Mouse (Mus musculus) C2C12 (cell line): ENCODE data around the gene Chpf. TPM values are rescaled to one million over a fixed set of nuclear protein-coding genes. Genes with fewer than 3 reads are reported as not detected.

Source experiments
- H3K27me3 ChIP-seq: one replicate; pipeline ENCODE4 v1.6.1; 2011; ENCODE audit not compliant: control insufficient read depth, insufficient read depth, insufficient read length
- H3K36me3 ChIP-seq: one replicate; pipeline ENCODE4 v1.6.1; 2011; ENCODE audit not compliant: control insufficient read depth, insufficient read depth
- H3K4me3 ChIP-seq: one replicate; pipeline ENCODE4 v1.5.1; 2011; ENCODE audit warnings: mild to moderate bottlenecking, control low read depth; ENCODE audit not compliant: poor library complexity, insufficient read depth, severe bottlenecking
- H3K79me2 ChIP-seq: one replicate; pipeline ENCODE4 v1.6.1; 2011; ENCODE audit not compliant: control insufficient read depth, insufficient read depth
- H3K79me3 ChIP-seq: one replicate; pipeline ENCODE4 v1.6.1; 2011; ENCODE audit warnings: low read depth, control low read depth
- H3ac ChIP-seq: one replicate; pipeline ENCODE3; 2011; ENCODE audit warnings: low read depth; ENCODE audit not compliant: control insufficient read depth, insufficient read length
- CEBPB ChIP-seq: IDR thresholded peaks from one replicate; pipeline ENCODE4 v1.6.1; 2011; ENCODE audit warnings: low read depth, mild to moderate bottlenecking, control low read depth, moderate library complexity
- CTCF ChIP-seq: IDR thresholded peaks from one replicate; pipeline ENCODE4 v1.5.1; 2011; ENCODE audit not compliant: control insufficient read depth, insufficient read depth, insufficient read length
- FOSL1 ChIP-seq: IDR thresholded peaks from one replicate; pipeline ENCODE4 v1.8.0; 2011; ENCODE audit warnings: mild to moderate bottlenecking, low read length; ENCODE audit not compliant: poor library complexity, insufficient read depth, severe bottlenecking
- MAX ChIP-seq: IDR thresholded peaks from one replicate; pipeline ENCODE4 v1.6.1; 2011; ENCODE audit warnings: mild to moderate bottlenecking, control low read depth
- MYOD1 ChIP-seq: IDR thresholded peaks from one replicate; pipeline ENCODE4 v1.6.1; 2011; ENCODE audit warnings: low read depth; ENCODE audit not compliant: control insufficient read depth, insufficient read length
- MYOG ChIP-seq: IDR thresholded peaks from one replicate; pipeline ENCODE4 v1.6.1; 2011; ENCODE audit not compliant: control insufficient read depth, insufficient read length; ENCODE audit errors: extremely low read depth
- USF1 ChIP-seq: IDR thresholded peaks from one replicate; pipeline ENCODE4 v1.6.1; 2011; ENCODE audit warnings: low read depth, mild to moderate bottlenecking, control low read depth, moderate library complexity
- polyA plus RNA-seq: library from polyadenylated mRNA; unstranded; fragments of >200 nt; fragmentation: generic; extraction: Trizol; gene quantifications from one replicate; pipeline ENCODE4 v1.2.1, GENCODE M21; 2012; ENCODE audit warnings: missing spikeins

Gene Chpf
- polyA plus RNA-seq, 1 experiment = 49.3 TPM

- no peaks in the 10 kb centered on the region for H3K27me3 ChIP-seq
- peak overlapping the region; percentile 60 for H3ac ChIP-seq
- no peaks in the 10 kb centered on the region for H3K36me3 ChIP-seq
- H3K79me2 ChIP-seq = no peaks in the 10 kb centered on the region
- no peaks in the 10 kb centered on the region for H3K79me3 ChIP-seq
- TF ChIP-seq MAX = peak; percentile 28
- TF ChIP-seq FOSL1 = no peak
- TF ChIP-seq CTCF = peak; percentile 10
- H3K4me3 ChIP-seq = peak overlapping the region; percentile 29
These were observed 8.5 kb upstream of the Chpf start for GRCm38 (mm10) chr1:75487405-75488161.

GRCm38 (mm10) chr1:75487040-75487404 lies 7.9 kb upstream of the Chpf start:
- Histone ChIP-seq H3K79me3 (no peaks in the 10 kb centered on the region), H3K27me3 (no peaks in the 10 kb centered on the region), H3K79me2 (no peaks in the 10 kb centered on the region), H3K36me3 (no peaks in the 10 kb centered on the region), H3ac (peak overlapping the region; percentile 25), H3K4me3 (no peak overlapping the region)
- TF ChIP-seq MAX (no peak), MYOD1 (no peak), USF1 (no peak), CTCF (no peak), CEBPB (no peak), MYOG (no peak), FOSL1 (no peak)

DNA sequence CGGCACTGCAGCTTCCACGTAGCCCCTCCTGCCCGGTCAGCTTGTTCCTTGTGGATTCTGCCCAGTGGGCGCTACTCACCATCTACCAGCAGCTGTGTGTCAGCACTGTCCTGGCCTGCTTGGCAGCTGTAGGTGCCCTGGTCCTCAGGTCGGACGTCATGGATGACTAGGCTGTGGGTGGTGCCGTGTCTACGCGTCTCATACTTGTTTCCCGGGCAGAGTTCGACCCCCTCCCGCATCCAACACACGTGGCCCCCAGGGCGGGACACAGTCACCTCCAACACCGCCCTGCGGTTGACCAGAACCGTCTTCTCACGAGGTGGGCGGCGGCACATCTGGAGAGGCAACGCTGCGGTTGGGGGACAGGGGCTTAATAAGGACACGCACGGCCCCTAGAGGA lies 7.5 kb upstream of the Chpf start:
- Histone ChIP-seq H3K4me3 (no peak overlapping the region), H3K79me2 (no peaks in the 10 kb centered on the region), H3K79me3 (no peaks in the 10 kb centered on the region), H3K36me3 (no peaks in the 10 kb centered on the region), H3K27me3 (no peaks in the 10 kb centered on the region), H3ac (no peak overlapping the region)
- TF ChIP-seq CTCF (no peak), MAX (no peak), CEBPB (no peak), USF1 (no peak), FOSL1 (no peak), MYOD1 (no peak), MYOG (no peak)

DNA sequence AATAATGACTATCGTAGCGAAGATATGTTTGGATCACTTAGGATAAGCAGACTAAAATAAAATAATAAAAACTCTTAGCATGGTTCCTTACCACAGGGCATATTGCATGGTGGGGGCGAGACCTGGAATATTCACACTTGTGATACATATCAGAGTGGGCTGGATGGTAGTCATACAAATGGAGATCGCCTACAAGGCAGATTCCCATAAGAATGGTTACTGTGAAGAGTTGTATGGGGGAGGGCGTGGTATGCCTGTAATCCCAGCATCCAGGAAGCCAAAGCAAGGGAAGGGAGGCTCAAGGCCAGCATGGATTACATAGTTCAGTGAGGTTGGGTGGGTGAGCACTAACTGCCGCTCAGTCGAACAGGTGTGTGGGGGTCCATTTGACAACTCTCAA lies 1.6 kb upstream of the Chpf start:
- TF ChIP-seq MYOD1 (no peak), CTCF (no peak), CEBPB (no peak), MAX (no peak), MYOG (no peak), USF1 (no peak), FOSL1 (no peak)
- Histone ChIP-seq H3K36me3 (peaks cover 9% of the 10 kb centered on the region), H3K4me3 (no peak overlapping the region), H3K27me3 (no peaks in the 10 kb centered on the region), H3K79me3 (no peaks in the 10 kb centered on the region), H3ac (no peak overlapping the region), H3K79me2 (peaks cover 23% of the 10 kb centered on the region)

GRCm38 (mm10) chr1:75480036-75480435 lies 929 bp upstream of the Chpf start:
- Histone ChIP-seq H3K36me3 (peaks cover 15% of the 10 kb centered on the region), H3K4me3 (no peak overlapping the region)

GRCm38 (mm10) chr1:75479635-75479989 lies 505 bp upstream of the Chpf start:
- Histone ChIP-seq H3K36me3 (peaks cover 19% of the 10 kb centered on the region), H3K79me3 (no peaks in the 10 kb centered on the region), H3K27me3 (no peaks in the 10 kb centered on the region), H3ac (peak overlapping the region; percentile 36), H3K79me2 (peaks cover 24% of the 10 kb centered on the region), H3K4me3 (peak overlapping the region; percentile 55)
- TF ChIP-seq MAX (no peak), CEBPB (no peak), MYOD1 (no peak), CTCF (no peak), MYOG (no peak), FOSL1 (no peak), USF1 (no peak)

More at GRCm38 (mm10) chr1:75480036-75480435, 929 bp upstream of the Chpf start:
- Histone ChIP-seq H3K79me3 (no peaks in the 10 kb centered on the region), H3ac (no peak overlapping the region), H3K79me2 (peaks cover 24% of the 10 kb centered on the region), H3K27me3 (no peaks in the 10 kb centered on the region)
- TF ChIP-seq CTCF = no peak
- TF ChIP-seq MYOG = no peak
- TF ChIP-seq MAX = no peak
- no peak for TF ChIP-seq CEBPB
- TF ChIP-seq FOSL1 = no peak
